10 mouse cellular contexts compared by ENCODE assay signal in the genomic region with DNA sequence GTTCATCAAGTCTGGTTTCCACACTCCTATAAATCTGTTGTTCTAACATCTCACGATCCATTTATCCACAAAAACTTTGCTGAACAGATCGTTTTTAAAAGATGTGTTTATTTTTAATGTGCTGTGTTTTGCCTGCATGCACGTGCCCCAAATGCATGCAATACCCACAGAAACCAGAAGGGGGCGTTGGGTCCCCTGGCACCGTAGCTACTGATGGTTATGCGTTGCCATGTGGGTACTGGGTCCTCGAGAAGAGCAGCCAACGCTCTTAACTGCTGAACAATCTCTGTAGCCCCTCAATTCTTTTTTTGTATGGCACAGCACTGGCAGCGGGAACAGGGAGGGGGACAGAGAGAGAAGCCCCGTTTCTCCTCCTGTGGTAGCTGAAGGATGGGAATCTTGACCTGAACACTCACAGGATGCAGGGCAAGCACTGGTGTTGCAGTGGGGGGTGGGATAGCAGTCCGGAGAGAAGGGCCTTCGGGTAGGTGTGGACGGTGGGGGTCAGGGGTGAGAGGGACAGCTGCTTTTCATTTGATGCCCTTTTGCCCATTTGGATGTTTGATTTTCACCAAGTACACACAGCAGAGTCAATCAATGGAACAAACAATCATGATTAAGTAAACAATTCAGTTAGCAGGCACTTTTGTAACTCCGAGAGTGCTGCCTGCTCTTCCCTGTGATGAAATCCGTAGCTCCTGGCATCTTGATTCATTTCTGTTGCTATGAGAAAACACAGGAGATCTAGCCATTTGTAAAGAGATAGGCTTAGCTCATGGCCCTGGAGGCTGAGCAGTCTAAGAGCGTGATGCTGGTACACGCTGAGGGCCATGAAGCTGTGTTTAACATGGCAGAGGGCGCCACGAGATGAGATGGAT. TPM values are rescaled to one million over a fixed set of nuclear protein-coding genes. Genes with fewer than 3 reads are reported as not detected.
A peak's percentile ranks its signal among the peaks of the same experiment; 100 is the strongest.
DNase-seq lines count a peak whose midpoint lies in the region; ATAC-seq and TF ChIP-seq lines count a peak whose summit lies in the region.
"Had no signal": no experiment of that assay in that cellular context is flagged by ENCODE, and none has a peak within 500 bp of the region (broad histone marks: within the 10 kb centered on the region; RNA-seq: fewer than 3 reads in every experiment).

No protein-coding gene starts in this region.

- DNase-seq in hindbrain, embryonic 10.5 days (ENCODE audit: low spot score), result peak; percentile 57
- DNase-seq in CD8-positive naive resting alpha-beta T cell, adult 2 months (ENCODE audit: low read depth in 2 of 2, low spot score in 2 of 2), result peak; percentile 50 to 69
- peak; percentile 99 for DNase-seq in liver, adult 2 months (ENCODE audit: extremely low read depth, low read depth, low spot score)
- peak; percentile 66 for DNase-seq in retina, postnatal 1 day
- DNase-seq in heart, adult 9 months (ENCODE audit: low spot score in 2 of 2), result no peak
- DNase-seq in heart, embryonic 10.5 days (ENCODE audit: low spot score), result no peak

- no peak overlapping the region for H3K4me3 ChIP-seq in hindbrain, embryonic 10.5 days
- H3K4me3 ChIP-seq in hindbrain, embryonic 16.5 days (ENCODE audit: low read length), result no peak overlapping the region
- H3K4me3 ChIP-seq in bone marrow macrophage, adult 2 months (ENCODE audit: insufficient read depth, low read length), result no peak overlapping the region
- no peak overlapping the region for H3K4me3 ChIP-seq in liver, adult 2 months (ENCODE audit: insufficient read depth, low read depth, low read length)
- H3K4me3 ChIP-seq in heart, embryonic 10.5 days, result no peak overlapping the region
- H3K4me3 ChIP-seq: hindbrain, embryonic 15.5 days; neural tube, embryonic 13.5 days had no signal

- H3K79me2 ChIP-seq in liver, adult 2 months (ENCODE audit: control insufficient read depth, insufficient read depth, low read length), result no peaks in the 10 kb centered on the region

- WGBS in hindbrain, embryonic 10.5 days, result 49% methylated on average over 19 of the region's 19 CpGs
- WGBS in hindbrain, embryonic 16.5 days, result 47% methylated on average over 19 of the region's 19 CpGs
- WGBS in liver, adult 2 months, result 13% methylated on average over 19 of the region's 19 CpGs
- 42% methylated on average over 19 of the region's 19 CpGs for WGBS in heart, embryonic 10.5 days

- TF ChIP-seq POLR2A in bone marrow macrophage, adult 2 months (IDR thresholded peaks at IDR 0.05; ENCODE audit: borderline replicate concordance, low read depth, low read length), result no peak
- no peak for TF ChIP-seq POLR2A in liver, adult 2 months (IDR thresholded peaks at IDR 0.05; ENCODE audit: extremely low read depth, insufficient read depth, low read length)

- no peak overlapping the region for H3K9ac ChIP-seq in hindbrain, embryonic 16.5 days (ENCODE audit: low read depth, low read length)
- peak overlapping the region; percentile 67 for H3K9ac ChIP-seq in liver, adult 2 months (ENCODE audit: low read depth, low read length)
- H3K9ac ChIP-seq: hindbrain, embryonic 15.5 days; neural tube, embryonic 13.5 days had no signal

- no peak overlapping the region for H3K27ac ChIP-seq in hindbrain, embryonic 10.5 days
- no peak overlapping the region for H3K27ac ChIP-seq in hindbrain, embryonic 16.5 days (ENCODE audit: low read depth, low read length)
- peak overlapping the region; percentile 47 for H3K27ac ChIP-seq in bone marrow macrophage, adult 2 months (ENCODE audit: insufficient read depth, low read depth, low read length)
- H3K27ac ChIP-seq in liver, adult 2 months (replicated peaks; ENCODE audit: insufficient read depth, low read depth, low read length), result peak overlapping the region; percentile 95
- no peak overlapping the region for H3K27ac ChIP-seq in heart, embryonic 10.5 days
- H3K27ac ChIP-seq: hindbrain, embryonic 15.5 days; neural tube, embryonic 13.5 days had no signal

- no peak overlapping the region for H3K4me2 ChIP-seq in hindbrain, embryonic 16.5 days (ENCODE audit: low read length)
- H3K4me2 ChIP-seq: hindbrain, embryonic 15.5 days; neural tube, embryonic 13.5 days had no signal

- ATAC-seq in hindbrain, embryonic 16.5 days, result no peak

- TF ChIP-seq CTCF in bone marrow macrophage, adult 2 months (IDR thresholded peaks at IDR 0.05; ENCODE audit: low read depth, low read length), result peak; percentile 98
- peak; percentile 89 for TF ChIP-seq CTCF in liver, adult 2 months (IDR thresholded peaks at IDR 0.05; ENCODE audit: low read depth, low read length)

- H3K9me3 ChIP-seq in hindbrain, embryonic 10.5 days, result no peaks in the 10 kb centered on the region
- H3K9me3 ChIP-seq in hindbrain, embryonic 16.5 days (ENCODE audit: control insufficient read depth, low read length), result no peaks in the 10 kb centered on the region
- no peaks in the 10 kb centered on the region for H3K9me3 ChIP-seq in heart, embryonic 10.5 days
- H3K9me3 ChIP-seq: hindbrain, embryonic 15.5 days; neural tube, embryonic 13.5 days had no signal

- no peaks in the 10 kb centered on the region; the same call in 1 of the 2 replicates for H3K4me1 ChIP-seq in hindbrain, embryonic 10.5 days (replicated peaks)
- no peaks in the 10 kb centered on the region for H3K4me1 ChIP-seq in hindbrain, embryonic 16.5 days (ENCODE audit: control insufficient read depth, insufficient read depth, low read depth, low read length)
- peaks cover 64% of the 10 kb centered on the region for H3K4me1 ChIP-seq in bone marrow macrophage, adult 2 months (ENCODE audit: control insufficient read depth, insufficient read depth, low read length)
- peaks cover 35% of the 10 kb centered on the region for H3K4me1 ChIP-seq in liver, adult 2 months (ENCODE audit: control insufficient read depth, insufficient read depth, low read length)
- H3K4me1 ChIP-seq in heart, embryonic 10.5 days, result 0 out of 2 replicates have a peak, but pooled peaks cover 9% of the 10 kb centered on the region
- H3K4me1 ChIP-seq: hindbrain, embryonic 15.5 days; neural tube, embryonic 13.5 days had no signal

- H3K36me3 ChIP-seq in hindbrain, embryonic 10.5 days, result no peaks in the 10 kb centered on the region
- no peaks in the 10 kb centered on the region for H3K36me3 ChIP-seq in hindbrain, embryonic 16.5 days (ENCODE audit: control insufficient read depth, insufficient read depth, low read length)
- H3K36me3 ChIP-seq in liver, adult 2 months (ENCODE audit: control insufficient read depth, insufficient read depth, low read length), result no peaks in the 10 kb centered on the region
- H3K36me3 ChIP-seq in heart, embryonic 10.5 days, result no peaks in the 10 kb centered on the region
- H3K36me3 ChIP-seq: hindbrain, embryonic 15.5 days; neural tube, embryonic 13.5 days had no signal

- H3K27me3 ChIP-seq in hindbrain, embryonic 10.5 days (ENCODE audit: insufficient read depth, poor library complexity, severe bottlenecking), result 0 out of 2 replicates have a peak, but pooled peaks cover 4% of the 10 kb centered on the region
- no peaks in the 10 kb centered on the region for H3K27me3 ChIP-seq in hindbrain, embryonic 16.5 days (replicated peaks; ENCODE audit: control insufficient read depth, insufficient read depth, low read length)
- no peaks in the 10 kb centered on the region for H3K27me3 ChIP-seq in liver, adult 2 months (ENCODE audit: control insufficient read depth, insufficient read depth, low read length)
- H3K27me3 ChIP-seq in heart, embryonic 10.5 days (ENCODE audit: insufficient read depth, poor library complexity, severe bottlenecking), result peaks cover 9% of the 10 kb centered on the region; the same call in 1 of the 2 replicates
- H3K27me3 ChIP-seq: hindbrain, embryonic 15.5 days; neural tube, embryonic 13.5 days had no signal

RNA-seq across cellular contexts. Expression of gene Ttpal, which starts 15.5 kb away (rescaled TPM):
- polyA plus RNA-seq in hindbrain, embryonic 10.5 days (2016; fragmentation: Nextera tagmentation; extraction: Ambion mirVana), result 31.5 and 36.9 TPM in 2 replicates
- polyA plus RNA-seq in hindbrain, embryonic 16.5 days (2015; fragmentation: Nextera tagmentation; extraction: Ambion mirVana), result 37.6 and 43.2 TPM in 2 replicates
- polyA plus RNA-seq in bone marrow macrophage, adult 2 months (2012; ENCODE audit: insufficient read depth, insufficient read length, missing spikeins), result 8.5 and 13.2 TPM in 2 replicates
- 9.3 and 9.7 TPM in 2 replicates for total RNA-seq in liver, adult 2 months (2014; rRNA removed)
- 8.1 and 12.4 TPM in 2 replicates for polyA plus RNA-seq in liver, adult 2 months (2012; rRNA removed)
- 27.5 and 31.8 TPM in 2 replicates for polyA plus RNA-seq in heart, embryonic 10.5 days (2016; fragmentation: Nextera tagmentation; extraction: Ambion mirVana)

RNA-seq across cellular contexts. Expression of gene Serinc3, which starts 58.3 kb away (rescaled TPM):
- polyA plus RNA-seq in hindbrain, embryonic 10.5 days (2016; fragmentation: Nextera tagmentation; extraction: Ambion mirVana), result 24.2 and 25.6 TPM in 2 replicates
- polyA plus RNA-seq in hindbrain, embryonic 16.5 days (2015; fragmentation: Nextera tagmentation; extraction: Ambion mirVana), result 38.6 and 41.2 TPM in 2 replicates
- 1,486 and 1,613 TPM in 2 replicates for polyA plus RNA-seq in bone marrow macrophage, adult 2 months (2012; ENCODE audit: insufficient read depth, insufficient read length, missing spikeins)
- total RNA-seq in liver, adult 2 months (2014; rRNA removed), result 123 TPM in 2 replicates
- polyA plus RNA-seq in liver, adult 2 months (2012; rRNA removed), result 122 and 124 TPM in 2 replicates
- 51.1 and 55.2 TPM in 2 replicates for polyA plus RNA-seq in heart, embryonic 10.5 days (2016; fragmentation: Nextera tagmentation; extraction: Ambion mirVana)

Comparison
In these comparisons a context has a peak if more than half of its experiments do, and no peak if none do; other contexts are left out.
1. DNase-seq: peak in hindbrain, embryonic 10.5 days (single experiment), CD8-positive naive resting alpha-beta T cell, adult 2 months (2 of 2), liver, adult 2 months (single experiment) and retina, postnatal 1 day (single experiment); none in heart, adult 9 months (0 of 2) and heart, embryonic 10.5 days (single experiment).
2. H3K27ac ChIP-seq: peak in bone marrow macrophage, adult 2 months (single experiment) and liver, adult 2 months (single experiment); none in hindbrain, embryonic 10.5 days (single experiment), hindbrain, embryonic 16.5 days (single experiment) and heart, embryonic 10.5 days (single experiment).
3. RNA of gene Serinc3, which starts 58.3 kb away (polyA plus RNA-seq): 1,486 to 1,613 TPM in bone marrow macrophage, adult 2 months; 122 to 124 TPM in liver, adult 2 months, 51.1 to 55.2 TPM in heart, embryonic 10.5 days, 38.6 to 41.2 TPM in hindbrain, embryonic 16.5 days and 24.2 to 25.6 TPM in hindbrain, embryonic 10.5 days; every median in the first group is over 10 times any median in the second.